Comparison of ENCODE assay signal across 25 mouse cellular contexts in genomic region chr7:71992526-71992925, GRCm38 (mm10).
"Had no signal": no experiment of that assay in that cellular context is flagged by ENCODE, and none has a peak within 500 bp of the region (broad histone marks: within the 10 kb centered on the region; RNA-seq: fewer than 3 reads in every experiment).

No protein-coding gene starts in this region.

- H3K4me1 ChIP-seq: heart, embryonic 10.5 days; heart, embryonic 12.5 days; hindbrain, embryonic 10.5 days; hindbrain, embryonic 12.5 days; intestine, embryonic 15.5 days; kidney, embryonic 15.5 days; limb, embryonic 10.5 days; limb, embryonic 12.5 days; liver, embryonic 13.5 days; liver, embryonic 15.5 days had no signal

- H3K27ac ChIP-seq: heart, embryonic 10.5 days; hindbrain, embryonic 10.5 days; hindbrain, embryonic 12.5 days; hindbrain, embryonic 14.5 days; intestine, embryonic 15.5 days; kidney, embryonic 15.5 days; layer of hippocampus, adult 2 months; left cerebral cortex, adult 2 months; limb, embryonic 10.5 days; limb, embryonic 12.5 days; liver, embryonic 13.5 days; liver, embryonic 15.5 days had no signal

- H3K9ac ChIP-seq: heart, embryonic 12.5 days; hindbrain, embryonic 12.5 days; hindbrain, embryonic 14.5 days; intestine, embryonic 15.5 days; kidney, embryonic 15.5 days; limb, embryonic 12.5 days; liver, embryonic 13.5 days; liver, embryonic 15.5 days had no signal

- ATAC-seq: hindbrain, embryonic 16.5 days; inflammation-experienced regulatory T-cells, adult 6 months; intestine, embryonic 15.5 days; intestine, postnatal 0 days had no signal

- H3K27me3 ChIP-seq: heart, embryonic 12.5 days; hindbrain, embryonic 12.5 days; intestine, embryonic 15.5 days; kidney, embryonic 15.5 days; limb, embryonic 12.5 days; liver, embryonic 13.5 days; liver, embryonic 15.5 days had no signal

- H3K4me3 ChIP-seq: heart, embryonic 10.5 days; heart, embryonic 12.5 days; hindbrain, embryonic 10.5 days; hindbrain, embryonic 12.5 days; intestine, embryonic 15.5 days; kidney, embryonic 15.5 days; layer of hippocampus, adult 2 months; left cerebral cortex, adult 2 months; limb, embryonic 10.5 days; limb, embryonic 12.5 days; liver, embryonic 13.5 days; liver, embryonic 15.5 days had no signal

- H3K9me3 ChIP-seq: heart, embryonic 10.5 days; heart, embryonic 12.5 days; hindbrain, embryonic 10.5 days; hindbrain, embryonic 12.5 days; intestine, embryonic 15.5 days; kidney, embryonic 15.5 days; limb, embryonic 10.5 days; limb, embryonic 12.5 days; liver, embryonic 13.5 days; liver, embryonic 15.5 days had no signal

- H3K4me2 ChIP-seq: heart, embryonic 12.5 days; hindbrain, embryonic 12.5 days; hindbrain, embryonic 14.5 days; intestine, embryonic 15.5 days; kidney, embryonic 15.5 days; limb, embryonic 12.5 days; liver, embryonic 11.5 days; liver, embryonic 13.5 days; liver, embryonic 15.5 days had no signal

- DNase-seq: gastrocnemius, postnatal 25 days; heart, adult 18-20 months; heart, postnatal 10 days; heart, postnatal 4 days; kidney, postnatal 10 days; kidney, postnatal 25 days; kidney, postnatal 4 days; liver; liver, embryonic 13.5 days had no signal

- H3K36me3 ChIP-seq: heart, embryonic 10.5 days; heart, embryonic 12.5 days; hindbrain, embryonic 10.5 days; hindbrain, embryonic 12.5 days; intestine, embryonic 15.5 days; kidney, embryonic 15.5 days; limb, embryonic 10.5 days; limb, embryonic 12.5 days; liver, embryonic 13.5 days; liver, embryonic 15.5 days had no signal
